Mouse (Mus musculus): Measurements from ENCODE around the gene Tbxa2r. TPM values are rescaled to one million over a fixed set of nuclear protein-coding genes. Genes with fewer than 3 reads are reported as not detected.

Tbxa2r gene
- polyA plus RNA-seq, 1 experiment from 2014 or later: 21.7 TPM

DNA sequence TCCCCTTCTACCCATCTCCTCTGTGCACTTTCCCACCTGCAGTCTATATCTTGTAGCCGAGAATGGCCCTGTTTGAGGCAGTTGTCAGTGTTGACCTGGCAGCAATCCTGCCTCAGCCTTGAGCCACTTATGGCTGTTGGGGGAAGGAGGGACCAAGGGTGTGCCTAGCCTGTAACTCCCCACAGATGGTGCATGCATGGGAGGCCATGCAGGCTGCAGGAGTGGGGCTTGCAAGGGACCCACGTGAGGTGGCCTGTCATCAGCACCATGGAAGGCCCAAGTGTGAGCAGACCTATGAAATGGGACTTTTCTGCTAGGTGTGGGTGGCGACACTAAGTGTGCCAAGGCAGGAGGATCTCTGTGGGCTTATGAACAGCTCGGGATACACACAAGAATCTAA, 36.5 kb downstream of the Tbxa2r start:
- Histone ChIP-seq H3K9ac (no peak overlapping the region; the same call in 1 of the 2 replicates), H3K4me1 (replicated peaks) (peaks cover 49% of the 10 kb centered on the region), H3K4me3 (replicated peaks) (no peak overlapping the region), H3K36me3 (peaks cover 36% of the 10 kb centered on the region), H3K9me3 (no peaks in the 10 kb centered on the region), H3K27ac (peak overlapping the region; percentile 3), H3K27me3 (replicated peaks) (peaks cover 10% of the 10 kb centered on the region), H3K4me2 (replicated peaks) (peak overlapping the region; percentile 66; the same call in 1 of the 2 replicates)
- ATAC-seq: peak; percentile 24
- WGBS: 35% methylated on average over 4 of the region's 4 CpGs

DNA sequence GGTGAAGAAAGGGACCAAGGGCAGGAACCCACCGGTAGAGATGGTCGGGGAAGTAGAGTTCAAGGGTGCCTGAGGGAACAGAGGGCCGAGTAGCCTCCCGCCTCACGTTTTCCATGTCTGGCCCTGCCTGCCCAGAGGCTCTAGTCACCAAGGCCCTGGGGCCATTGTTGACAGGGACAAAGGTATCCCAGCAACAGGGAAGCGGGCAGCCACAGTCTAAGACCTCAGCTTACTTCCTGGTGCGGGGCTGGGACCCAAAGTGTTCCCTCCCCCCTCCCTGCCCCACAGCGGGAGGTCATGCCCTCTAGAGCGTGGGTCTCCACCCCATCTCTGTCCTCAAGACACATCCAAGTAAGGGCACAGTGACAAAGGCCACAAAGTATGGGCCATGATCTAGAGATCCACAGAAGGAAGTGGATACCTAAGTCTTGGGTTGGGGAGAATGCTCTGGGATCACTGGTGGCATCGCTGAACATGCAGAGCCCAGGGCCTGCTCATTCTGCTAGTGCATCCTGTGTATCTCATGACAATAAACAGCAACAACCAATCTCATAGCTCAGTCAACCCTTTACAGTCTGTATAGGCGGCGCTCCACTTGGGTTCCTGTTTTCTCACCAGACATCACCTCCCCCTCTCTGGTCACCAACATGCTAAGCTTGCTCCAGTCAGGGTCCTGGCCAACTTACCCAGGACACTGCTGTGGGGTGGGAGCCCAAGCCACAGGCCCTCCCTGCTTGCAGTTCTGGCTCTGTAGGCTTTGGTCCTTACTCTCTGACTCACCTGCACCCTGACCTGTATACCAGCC, 37.3 kb downstream of the Tbxa2r start, which contains the start of gene 4930404N11Rik:
TSS of gene 4930404N11Rik (minus strand) at position 145 of the 805 bp plus-strand sequence.
- peak within 1 kb of the TSS; percentile 3 for H3K27ac ChIP-seq
- ATAC-seq: peak; percentile 32
- H3K27me3 ChIP-seq (replicated peaks): peaks cover 10% of the 10 kb centered on the region
- peaks cover 43% of the 10 kb centered on the region for H3K36me3 ChIP-seq
- peak within 1 kb of the TSS; percentile 44; the same call in 1 of the 2 replicates for H3K9ac ChIP-seq
- 33% methylated on average over 12 of the region's 12 CpGs for WGBS
- no peaks in the 10 kb centered on the region for H3K9me3 ChIP-seq
- H3K4me3 ChIP-seq (replicated peaks): peak within 1 kb of the TSS; percentile 25
- peak within 1 kb of the TSS; percentile 66 for H3K4me2 ChIP-seq (replicated peaks)
- peaks cover 44% of the 10 kb centered on the region for H3K4me1 ChIP-seq (replicated peaks)

DNA sequence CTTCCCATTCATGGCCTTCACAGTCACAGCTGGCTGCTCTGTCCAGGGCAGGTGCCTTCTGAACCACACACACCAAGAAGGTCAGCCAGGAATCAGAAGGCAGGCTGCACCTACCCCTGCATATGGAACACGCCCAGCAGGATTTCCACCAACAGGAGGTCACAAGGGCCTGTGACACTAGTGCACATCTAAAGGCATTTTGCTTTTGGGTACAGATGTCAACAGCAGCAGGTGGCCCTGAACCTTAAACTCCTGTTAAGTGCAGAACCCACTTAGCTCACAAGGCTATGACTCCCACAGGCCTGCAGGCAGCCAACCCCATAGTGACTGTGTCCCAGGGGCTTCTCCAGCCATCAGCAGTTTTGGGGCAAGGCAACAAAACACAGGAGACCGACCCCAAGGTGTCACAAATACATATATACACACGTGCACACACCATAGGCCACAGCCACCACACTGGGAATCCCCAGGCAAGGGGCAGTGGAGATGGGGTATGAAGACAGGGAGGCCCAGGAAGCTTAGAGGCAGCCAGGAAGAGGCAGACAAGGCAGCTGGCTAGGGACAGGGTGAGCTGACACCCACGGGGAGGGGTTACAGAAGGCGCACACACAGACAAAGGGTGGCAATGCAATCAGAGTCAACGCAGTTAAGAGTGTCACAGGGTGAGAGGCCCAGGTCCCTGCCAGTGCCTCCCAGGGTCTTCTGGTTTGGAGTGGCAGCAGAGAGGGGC, 38.1 kb downstream of the Tbxa2r start:
- no peak overlapping the region for H3K9ac ChIP-seq
- WGBS: 72% methylated on average over 6 of the region's 6 CpGs
- H3K27me3 ChIP-seq (replicated peaks): peaks cover 10% of the 10 kb centered on the region
- ATAC-seq: peak; percentile 19
- H3K4me1 ChIP-seq (replicated peaks): peaks cover 39% of the 10 kb centered on the region
- peak overlapping the region; percentile 3; the same call in 1 of the 2 replicates for H3K27ac ChIP-seq
- H3K4me3 ChIP-seq (replicated peaks): no peak overlapping the region
- H3K4me2 ChIP-seq (replicated peaks): no peak overlapping the region
- H3K9me3 ChIP-seq: no peaks in the 10 kb centered on the region
- H3K36me3 ChIP-seq: peaks cover 48% of the 10 kb centered on the region

DNA sequence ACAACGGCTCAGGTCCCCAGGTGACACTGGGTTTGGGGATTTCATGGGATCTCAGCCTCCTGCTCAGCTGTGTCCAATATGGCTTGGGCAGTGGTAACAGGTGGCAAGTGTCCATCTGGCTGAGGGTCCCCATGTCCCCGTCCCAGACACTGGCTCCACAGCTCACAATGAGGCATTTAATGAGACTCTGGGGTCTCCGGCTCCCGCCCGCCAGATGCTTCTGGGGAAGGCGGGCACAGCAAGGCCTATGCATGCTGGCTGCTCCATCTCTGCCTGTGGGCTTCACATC, 38.6 kb downstream of the Tbxa2r start:
- Histone ChIP-seq H3K27me3 (replicated peaks) (peaks cover 10% of the 10 kb centered on the region), H3K27ac (no peak overlapping the region), H3K9me3 (no peaks in the 10 kb centered on the region), H3K4me3 (replicated peaks) (no peak overlapping the region), H3K36me3 (peaks cover 49% of the 10 kb centered on the region), H3K9ac (no peak overlapping the region), H3K4me2 (replicated peaks) (no peak overlapping the region), H3K4me1 (replicated peaks) (peaks cover 39% of the 10 kb centered on the region)
- ATAC-seq: no peak
- WGBS: 90% methylated on average over 6 of the region's 6 CpGs

DNA sequence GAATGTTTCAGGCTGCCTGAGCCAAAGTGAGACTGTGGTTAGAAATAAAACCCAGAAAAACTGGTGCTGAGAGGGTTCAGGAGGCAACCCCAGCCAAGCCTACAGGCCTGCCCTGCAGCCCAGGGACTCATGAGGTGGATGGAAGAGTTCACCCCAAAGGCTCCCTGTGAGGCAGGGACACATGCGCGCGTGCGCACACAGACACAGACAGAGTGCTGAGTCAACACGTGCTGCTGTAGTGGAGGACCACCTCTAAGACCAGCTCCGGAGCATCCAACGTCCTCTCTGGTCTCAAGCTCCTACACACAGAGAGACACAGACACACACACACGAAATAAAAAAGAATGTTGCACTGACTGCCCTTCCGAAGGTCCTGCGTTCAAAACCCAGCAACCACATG, 46.8 kb downstream of the Tbxa2r start:
- Histone ChIP-seq H3K9ac (no peak overlapping the region), H3K27me3 (replicated peaks) (no peaks in the 10 kb centered on the region), H3K4me2 (replicated peaks) (no peak overlapping the region), H3K9me3 (no peaks in the 10 kb centered on the region), H3K36me3 (peaks cover 22% of the 10 kb centered on the region; the same call in 1 of the 2 replicates), H3K27ac (no peak overlapping the region), H3K4me1 (replicated peaks) (peaks cover 19% of the 10 kb centered on the region), H3K4me3 (replicated peaks) (no peak overlapping the region)
- ATAC-seq: no peak
- 93% methylated on average over 10 of the region's 10 CpGs for WGBS

DNA sequence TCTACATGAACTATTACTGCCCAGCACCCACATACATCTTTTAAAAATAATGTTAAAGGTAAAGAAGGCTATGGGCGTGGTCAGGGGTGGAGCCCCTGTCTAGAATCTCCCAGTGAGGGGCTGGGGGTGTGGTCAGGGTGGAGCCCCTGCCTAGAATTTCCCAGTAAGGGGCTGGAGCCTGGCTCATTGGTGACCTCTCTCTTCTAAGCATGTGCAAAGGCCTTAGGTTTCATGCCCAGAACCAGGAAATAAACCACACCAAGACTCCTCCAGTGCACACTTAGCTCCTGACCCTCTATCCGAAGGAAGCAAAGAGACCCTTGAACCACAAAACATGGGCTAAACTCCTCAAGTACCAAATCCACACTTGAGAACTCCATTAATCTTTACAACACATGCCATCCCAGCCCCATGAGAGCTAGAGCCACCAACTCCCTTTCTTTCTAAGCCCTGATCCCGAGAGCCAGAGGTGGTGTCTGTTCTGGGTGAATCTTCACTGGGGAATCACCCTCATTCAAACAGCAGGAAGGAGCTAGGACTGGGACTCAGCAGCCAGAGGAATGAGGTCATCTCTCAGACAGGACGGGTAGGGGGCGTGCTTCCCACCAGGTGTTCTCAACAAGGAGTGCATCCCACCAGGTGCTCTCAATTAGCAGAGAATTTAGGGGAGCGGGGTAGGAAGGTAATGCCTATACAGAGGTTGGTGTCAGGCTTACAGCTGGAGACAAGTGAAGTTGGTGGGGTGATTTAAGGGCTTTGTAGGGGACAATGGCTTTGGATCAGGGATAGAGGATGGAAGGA, 48.2 kb downstream of the Tbxa2r start:
- Histone ChIP-seq H3K4me1 (replicated peaks) (peaks cover 19% of the 10 kb centered on the region), H3K4me3 (replicated peaks) (peak overlapping the region; percentile 82), H3K36me3 (0 out of 2 replicates have a peak, but pooled peaks cover 8% of the 10 kb centered on the region), H3K9ac (peak overlapping the region; percentile 92), H3K4me2 (replicated peaks) (peak overlapping the region; percentile 77), H3K9me3 (no peaks in the 10 kb centered on the region), H3K27ac (peak overlapping the region; percentile 68; the same call in 1 of the 2 replicates), H3K27me3 (replicated peaks) (no peaks in the 10 kb centered on the region)
- no peak for ATAC-seq
- WGBS: 32% methylated on average over 6 of the region's 6 CpGs

DNA sequence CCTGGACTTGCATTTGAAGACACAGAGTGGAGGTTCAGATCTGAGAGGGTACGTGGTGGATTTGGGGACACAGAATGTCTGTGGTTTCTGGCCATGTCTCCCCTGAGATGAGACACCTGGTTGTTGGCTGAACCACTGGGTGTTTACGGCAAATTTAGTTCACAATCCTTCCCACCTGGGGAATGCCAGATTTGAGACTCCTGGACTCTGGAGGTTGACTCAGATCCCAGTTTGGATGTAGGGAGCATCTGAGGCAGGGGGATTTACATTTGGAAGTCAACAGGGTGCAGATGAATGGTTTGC, 48.8 kb downstream of the Tbxa2r start:
- Histone ChIP-seq H3K9me3 (no peaks in the 10 kb centered on the region), H3K4me3 (replicated peaks) (peak overlapping the region; percentile 82), H3K9ac (peak overlapping the region; percentile 92), H3K4me1 (replicated peaks) (peaks cover 19% of the 10 kb centered on the region), H3K4me2 (replicated peaks) (peak overlapping the region; percentile 77), H3K27me3 (replicated peaks) (no peaks in the 10 kb centered on the region), H3K27ac (peak overlapping the region; percentile 68; the same call in 1 of the 2 replicates), H3K36me3 (0 out of 2 replicates have a peak, but pooled peaks cover 8% of the 10 kb centered on the region)
- no peak for ATAC-seq
- 29% methylated on average over 2 of the region's 2 CpGs for WGBS

DNA sequence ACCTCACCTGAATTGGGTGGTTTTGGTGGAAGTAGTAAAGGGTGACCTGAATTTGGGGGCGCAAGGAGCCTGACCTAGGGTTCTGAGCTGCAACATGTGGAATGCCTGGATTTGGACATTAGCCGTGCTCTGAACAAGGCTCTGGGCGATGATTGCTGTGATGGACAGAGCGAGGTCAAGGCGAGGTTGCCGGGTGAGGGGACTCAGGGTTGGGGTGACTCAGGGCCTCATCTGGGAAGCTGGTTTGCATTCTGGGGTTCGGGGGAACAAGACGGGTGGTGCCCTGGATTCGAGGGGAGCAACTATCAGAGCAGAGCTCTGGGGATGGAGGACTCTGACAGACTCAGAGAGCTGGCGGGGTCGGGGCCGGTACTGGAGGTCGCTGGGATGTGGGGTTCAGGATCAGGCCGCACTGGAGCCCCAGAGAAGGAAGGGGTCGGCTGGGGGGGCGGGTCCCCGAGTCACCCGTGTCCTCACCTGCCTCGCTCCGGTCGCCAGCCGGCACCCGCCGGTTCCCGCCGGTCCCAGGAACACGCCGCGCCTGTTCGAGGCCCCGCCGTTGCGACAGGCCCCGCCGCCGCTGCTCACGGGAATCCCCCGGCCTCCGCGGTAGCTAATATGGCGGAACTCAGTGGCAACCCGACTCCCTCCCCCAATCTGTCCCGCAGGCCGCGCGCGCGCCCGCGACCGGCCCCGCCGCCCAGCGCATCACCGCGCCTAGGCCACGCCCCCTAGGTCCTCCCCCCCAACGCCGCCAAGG, 49.4 kb downstream of the Tbxa2r start, which contains the start of gene Fzr1:
TSS of gene Fzr1 (minus strand) at position 724 of the 760 bp plus-strand sequence.
- under 1% methylated on average over 58 of the region's 59 CpGs for WGBS
- 0 out of 2 replicates have a peak, but pooled peaks cover 5% of the 10 kb centered on the region for H3K36me3 ChIP-seq
- H3K4me1 ChIP-seq (replicated peaks): peaks cover 19% of the 10 kb centered on the region
- peak within 1 kb of the TSS; percentile 92 for H3K9ac ChIP-seq
- H3K9me3 ChIP-seq: no peaks in the 10 kb centered on the region
- H3K27ac ChIP-seq: peak within 1 kb of the TSS; percentile 68
- peak within 1 kb of the TSS; percentile 77 for H3K4me2 ChIP-seq (replicated peaks)
- H3K27me3 ChIP-seq (replicated peaks): no peaks in the 10 kb centered on the region
- peak; percentile 29 for ATAC-seq
- H3K4me3 ChIP-seq (replicated peaks): peak within 1 kb of the TSS; percentile 82

DNA sequence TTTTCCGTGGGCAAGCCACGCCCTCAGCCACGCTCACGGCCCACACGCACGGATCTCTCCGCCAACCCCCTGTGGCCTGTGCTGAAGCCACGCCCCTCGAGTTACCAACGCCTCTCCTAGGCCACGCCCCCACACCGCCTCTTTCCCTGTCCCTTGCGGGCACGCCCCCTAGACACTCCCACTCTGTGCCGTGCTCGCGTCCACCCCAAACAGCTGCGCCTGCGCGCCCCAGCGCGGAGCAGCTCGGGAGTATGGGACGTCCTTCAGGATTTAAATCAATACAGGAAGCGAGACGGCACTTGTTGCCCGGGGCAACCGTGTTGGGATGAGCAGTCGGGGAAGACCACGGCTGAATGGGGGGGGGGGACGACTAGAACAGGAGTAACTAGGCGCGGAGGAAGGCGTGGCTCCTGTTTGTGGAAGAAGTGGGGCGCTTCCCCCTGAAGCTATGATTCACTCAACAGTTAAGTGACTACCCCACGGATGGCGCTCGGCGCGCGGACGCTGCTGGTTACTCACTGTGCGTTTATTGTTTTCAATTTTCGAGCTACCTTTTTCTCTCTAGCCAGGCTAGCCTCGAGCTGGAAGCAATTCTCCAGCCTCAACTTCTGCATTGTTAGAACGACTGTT, 50.1 kb downstream of the Tbxa2r start:
- Histone ChIP-seq H3K27me3 (replicated peaks) (no peaks in the 10 kb centered on the region), H3K36me3 (0 out of 2 replicates have a peak, but pooled peaks cover 5% of the 10 kb centered on the region), H3K27ac (peak overlapping the region; percentile 56), H3K4me2 (replicated peaks) (peak overlapping the region; percentile 77), H3K4me1 (replicated peaks) (peaks cover 19% of the 10 kb centered on the region), H3K9ac (peak overlapping the region; percentile 92), H3K4me3 (replicated peaks) (peak overlapping the region; percentile 82), H3K9me3 (no peaks in the 10 kb centered on the region)
- WGBS: under 1% methylated on average over 44 of the region's 46 CpGs
- ATAC-seq: peak; percentile 96

DNA sequence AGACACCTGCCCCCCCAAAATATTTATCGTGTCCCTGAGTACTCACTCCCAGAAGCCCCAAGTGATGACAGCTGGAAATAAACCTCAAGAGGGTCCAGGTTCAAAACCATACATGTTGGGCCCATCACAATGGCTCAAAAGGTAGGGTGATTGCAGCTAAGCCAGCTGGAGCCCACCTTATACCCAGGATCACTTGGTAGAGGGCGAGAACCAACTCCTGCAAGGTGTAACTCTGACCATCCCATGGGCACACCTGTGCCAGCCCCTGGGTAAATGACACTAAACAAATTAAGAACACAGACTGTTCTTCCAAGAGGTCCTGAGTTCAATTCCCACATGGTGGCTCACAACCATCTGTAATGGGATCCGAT, 50.6 kb downstream of the Tbxa2r start:
- H3K4me2 ChIP-seq (replicated peaks): peak overlapping the region; percentile 77
- H3K9me3 ChIP-seq: no peaks in the 10 kb centered on the region
- H3K4me1 ChIP-seq (replicated peaks): peaks cover 19% of the 10 kb centered on the region
- peak overlapping the region; percentile 82 for H3K4me3 ChIP-seq (replicated peaks)
- peak overlapping the region; percentile 56 for H3K27ac ChIP-seq
- peak overlapping the region; percentile 39 for H3K9ac ChIP-seq
- 59% methylated on average over 3 of the region's 3 CpGs for WGBS
- no peaks in the 10 kb centered on the region for H3K27me3 ChIP-seq (replicated peaks)
- 0 out of 2 replicates have a peak, but pooled peaks cover 5% of the 10 kb centered on the region for H3K36me3 ChIP-seq
- no peak for ATAC-seq

DNA sequence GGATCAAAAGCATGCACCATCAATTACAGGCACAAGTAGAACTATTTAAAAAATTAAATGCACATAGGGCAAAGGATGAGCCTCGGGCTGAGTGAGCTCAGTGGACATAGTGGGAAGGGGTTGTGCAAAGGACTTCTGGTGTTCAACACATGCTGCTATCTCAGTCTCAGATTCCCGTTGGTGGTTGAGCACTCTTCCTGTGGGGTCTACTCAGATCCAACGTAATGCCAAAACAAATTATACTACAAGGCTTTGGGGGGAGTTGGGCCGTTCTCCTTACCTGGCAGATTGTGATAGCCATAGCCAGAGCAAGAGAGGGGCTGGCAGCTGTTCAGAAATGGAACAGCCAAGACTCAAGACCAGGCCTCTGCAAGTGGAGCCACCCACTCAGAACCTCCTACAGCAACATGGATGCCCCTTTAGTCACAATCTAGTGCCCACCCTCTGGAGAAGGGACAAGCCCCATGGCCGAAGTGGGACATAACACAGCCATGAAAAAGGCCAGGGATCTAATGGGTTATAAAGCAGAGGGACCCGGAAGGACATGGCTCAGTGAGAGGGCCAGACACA, 51.4 kb downstream of the Tbxa2r start:
- H3K9ac ChIP-seq: no peak overlapping the region
- no peaks in the 10 kb centered on the region for H3K27me3 ChIP-seq (replicated peaks)
- H3K36me3 ChIP-seq: 0 out of 2 replicates have a peak, but pooled peaks cover 5% of the 10 kb centered on the region
- 86% methylated on average over 6 of the region's 6 CpGs for WGBS
- H3K4me1 ChIP-seq (replicated peaks): peaks cover 19% of the 10 kb centered on the region
- no peaks in the 10 kb centered on the region for H3K9me3 ChIP-seq
- no peak overlapping the region for H3K27ac ChIP-seq
- H3K4me3 ChIP-seq (replicated peaks): no peak overlapping the region
- no peak for ATAC-seq
- H3K4me2 ChIP-seq (replicated peaks): no peak overlapping the region
